Mouse (Mus musculus) hindbrain, embryonic 10.5 days (tissue): ENCODE data around the gene Ankrd36. TPM values are rescaled to one million over a fixed set of nuclear protein-coding genes. Genes with fewer than 3 reads are reported as not detected.
"Not testable (repeated sequence)": the region's sequence is repeated elsewhere in the genome, so short reads cannot be mapped to it uniquely, and the experiment has no call there.

Experiments
- DNase-seq: peaks from one replicate; pipeline ENCODE4 v3.0.0-alpha.2; 2017; ENCODE audit warnings: low spot score
- H3K27ac ChIP-seq: fragments of 300-500 bp; sonication (generic); 2 replicates; pipeline ENCODE4 v1.5.1; 2016; ENCODE audit warnings: mild to moderate bottlenecking, moderate library complexity
- H3K27me3 ChIP-seq: fragments of 300-500 bp; sonication (generic); 2 replicates; pipeline ENCODE4 v1.6.1; 2016; ENCODE audit warnings: mild to moderate bottlenecking; ENCODE audit not compliant: poor library complexity, insufficient read depth, severe bottlenecking
- H3K36me3 ChIP-seq: fragments of 300-500 bp; sonication (generic); 2 replicates; pipeline ENCODE4 v1.6.1; 2016; ENCODE audit warnings: mild to moderate bottlenecking, moderate library complexity
- H3K4me1 ChIP-seq: fragments of 300-500 bp; sonication (generic); replicated peaks from 2 replicates; pipeline ENCODE4 v1.6.1; 2016; ENCODE audit warnings: mild to moderate bottlenecking
- H3K4me3 ChIP-seq: fragments of 300-500 bp; sonication (generic); 2 replicates; pipeline ENCODE4 v1.5.1; 2016; ENCODE audit warnings: mild to moderate bottlenecking, moderate library complexity
- H3K9me3 ChIP-seq: fragments of 300-500 bp; sonication (generic); 2 replicates; pipeline ENCODE4 v1.6.1; 2016; ENCODE audit warnings: mild to moderate bottlenecking, moderate library complexity
- whole genome bisulfite sequencing: fragments of 180-500 bp; shearing (Covaris S2); methylation state at CpG from one replicate; pipeline ENCODE4 v1.1.7; 2016; 5-methylcytosine and 5-hydroxymethylcytosine counted together
- polyA plus RNA-seq: library from polyadenylated mRNA; unstranded; fragments of >200 nt; fragmentation: Nextera tagmentation; extraction: Ambion mirVana; gene quantifications from 2 replicates; pipeline ENCODE4 v1.2.1, GENCODE M21; 2016

Ankrd36 gene
- polyA plus RNA-seq, 1 experiment from 2014 or later: not detected

DNA sequence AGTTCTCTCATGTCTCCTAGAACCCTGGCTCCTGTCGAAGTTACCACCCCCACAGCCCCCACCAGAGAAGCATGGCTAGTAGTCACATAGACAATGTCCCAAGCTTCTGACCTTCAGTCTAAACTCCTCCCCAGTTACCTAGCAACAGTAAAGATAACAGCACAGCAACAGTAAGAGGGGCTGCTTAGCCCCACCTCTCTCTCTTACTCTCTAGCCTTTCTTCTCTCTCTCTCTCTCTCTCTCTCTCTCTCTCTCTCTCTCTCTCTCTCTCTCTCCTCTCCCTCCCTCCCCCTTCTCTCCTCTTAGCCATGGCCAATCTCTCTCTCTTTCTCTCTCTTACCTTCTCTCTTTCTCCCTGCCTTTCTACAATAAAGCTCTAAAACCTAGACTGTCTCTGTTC is 42.4 kb downstream of the Ankrd36 start:
- H3K27me3 ChIP-seq, H3K36me3 ChIP-seq, DNase-seq, H3K9me3 ChIP-seq, H3K4me3 ChIP-seq, H3K4me1 ChIP-seq: not testable (repeated sequence)
- peak overlapping the region; percentile 70; the same call in 1 of the 2 replicates for H3K27ac ChIP-seq
- WGBS: 69% methylated on average over 1 of the region's 1 CpGs

DNA sequence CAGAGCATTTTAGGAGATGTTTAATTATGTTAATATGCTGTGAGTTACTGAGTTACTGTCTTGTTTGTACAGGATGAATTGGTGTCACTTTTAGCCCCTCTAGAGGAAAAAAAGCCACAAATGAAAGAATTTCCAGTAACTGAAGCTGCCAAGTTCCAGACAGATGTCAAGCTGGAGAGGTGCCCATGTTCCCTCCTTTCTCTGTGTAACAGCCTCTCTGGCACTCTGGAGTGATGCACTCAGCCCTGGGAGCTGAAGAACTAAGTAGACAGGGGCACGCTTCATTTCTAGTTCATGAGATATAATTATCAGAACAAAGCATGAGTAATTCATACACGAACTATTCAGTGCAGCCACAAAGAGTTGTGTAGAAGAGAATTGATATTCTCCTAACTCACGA is 45.0 kb downstream of the Ankrd36 start:
- Histone ChIP-seq H3K27ac (no peak overlapping the region), H3K27me3 (no peaks in the 10 kb centered on the region), H3K36me3 (no peaks in the 10 kb centered on the region), H3K4me3 (no peak overlapping the region), H3K9me3 (peaks cover 9% of the 10 kb centered on the region; the same call in 1 of the 2 replicates), H3K4me1 (peaks cover 4% of the 10 kb centered on the region; the same call in 1 of the 2 replicates)
- 89% methylated on average over 3 of the region's 3 CpGs for WGBS
- DNase-seq: no peak

GRCm38 (mm10) chr11:5625101-5625500 is 55.6 kb downstream of the Ankrd36 start:
- Histone ChIP-seq H3K36me3 (no peaks in the 10 kb centered on the region), H3K4me1 (no peaks in the 10 kb centered on the region), H3K9me3 (no peaks in the 10 kb centered on the region), H3K27me3 (no peaks in the 10 kb centered on the region), H3K4me3 (no peak overlapping the region), H3K27ac (no peak overlapping the region)
- WGBS: 90% methylated on average over 4 of the region's 4 CpGs
- DNase-seq: no peak

DNA sequence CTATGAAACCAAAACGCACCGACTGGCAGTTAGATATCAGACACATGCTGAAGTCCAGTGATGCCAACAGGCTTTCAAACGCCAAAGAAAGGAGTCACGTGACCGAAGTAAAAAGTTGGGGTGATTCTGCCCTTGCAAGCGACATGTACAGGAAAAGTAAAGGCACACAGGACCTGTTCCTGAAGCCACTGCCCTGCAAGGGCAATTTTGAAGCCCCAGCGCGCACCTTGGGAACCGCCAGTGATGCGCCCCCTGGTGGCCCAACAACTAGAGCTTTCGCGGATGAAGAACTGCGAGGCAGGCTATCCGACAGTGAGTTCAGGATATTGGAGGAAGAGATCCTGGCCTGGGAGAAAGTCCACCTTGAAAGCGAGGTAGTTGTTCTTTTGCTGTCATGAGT is 59.5 kb downstream of the Ankrd36 start:
- no peaks in the 10 kb centered on the region for H3K4me1 ChIP-seq
- H3K36me3 ChIP-seq: no peaks in the 10 kb centered on the region
- WGBS: 24% methylated on average over 15 of the region's 15 CpGs
- DNase-seq: peak; percentile 78
- no peak overlapping the region for H3K4me3 ChIP-seq
- no peaks in the 10 kb centered on the region for H3K9me3 ChIP-seq
- no peaks in the 10 kb centered on the region for H3K27me3 ChIP-seq
- H3K27ac ChIP-seq: no peak overlapping the region

DNA sequence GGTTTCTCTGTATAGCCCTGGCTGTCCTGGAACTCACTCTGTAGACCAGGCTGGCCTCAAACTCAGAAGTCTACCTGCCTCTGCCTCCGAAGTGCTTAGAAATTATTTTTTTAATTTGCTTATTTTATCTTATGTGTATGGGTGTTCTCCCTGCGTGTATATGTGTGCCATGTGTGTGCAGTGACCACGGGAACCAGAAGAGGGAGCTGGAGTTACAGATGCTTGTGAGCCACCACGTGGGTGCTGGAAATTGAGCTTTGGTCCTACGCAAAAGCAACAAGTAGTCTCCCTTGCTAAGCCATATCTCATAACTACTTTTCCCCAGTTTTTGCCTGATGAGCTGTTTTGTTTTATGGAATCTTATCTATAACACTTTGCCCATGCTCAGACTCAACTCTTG is 73.6 kb downstream of the Ankrd36 start:
- Histone ChIP-seq H3K27me3 (no peaks in the 10 kb centered on the region), H3K36me3 (no peaks in the 10 kb centered on the region), H3K4me1 (no peaks in the 10 kb centered on the region), H3K4me3 (no peak overlapping the region), H3K27ac (no peak overlapping the region), H3K9me3 (no peaks in the 10 kb centered on the region)
- WGBS: 82% methylated on average over 5 of the region's 5 CpGs
- no peak for DNase-seq

DNA sequence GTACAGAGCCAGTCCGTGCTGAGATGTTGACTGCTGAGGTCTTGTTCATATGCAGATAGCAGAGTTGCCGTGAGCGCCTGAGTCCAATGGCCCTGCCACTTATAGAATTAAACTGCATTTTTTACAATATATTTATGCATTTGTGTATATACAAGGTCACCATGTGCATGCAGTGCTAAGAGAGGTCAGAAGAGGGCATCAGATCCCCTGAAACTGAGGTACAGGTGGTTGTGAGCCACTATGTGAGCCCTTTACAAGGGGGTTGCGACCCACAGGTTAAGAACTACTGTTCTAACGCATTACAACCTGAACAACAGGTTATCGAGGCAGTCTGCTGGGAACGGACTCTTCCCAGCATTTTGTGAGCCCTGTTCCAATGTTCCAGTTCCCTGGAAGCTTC is 80.8 kb downstream of the Ankrd36 start:
- no peak overlapping the region for H3K4me3 ChIP-seq
- no peaks in the 10 kb centered on the region for H3K9me3 ChIP-seq
- no peaks in the 10 kb centered on the region for H3K4me1 ChIP-seq
- no peak overlapping the region for H3K27ac ChIP-seq
- H3K27me3 ChIP-seq: no peaks in the 10 kb centered on the region
- 68% methylated on average over 7 of the region's 7 CpGs for WGBS
- DNase-seq: no peak
- no peaks in the 10 kb centered on the region for H3K36me3 ChIP-seq

DNA sequence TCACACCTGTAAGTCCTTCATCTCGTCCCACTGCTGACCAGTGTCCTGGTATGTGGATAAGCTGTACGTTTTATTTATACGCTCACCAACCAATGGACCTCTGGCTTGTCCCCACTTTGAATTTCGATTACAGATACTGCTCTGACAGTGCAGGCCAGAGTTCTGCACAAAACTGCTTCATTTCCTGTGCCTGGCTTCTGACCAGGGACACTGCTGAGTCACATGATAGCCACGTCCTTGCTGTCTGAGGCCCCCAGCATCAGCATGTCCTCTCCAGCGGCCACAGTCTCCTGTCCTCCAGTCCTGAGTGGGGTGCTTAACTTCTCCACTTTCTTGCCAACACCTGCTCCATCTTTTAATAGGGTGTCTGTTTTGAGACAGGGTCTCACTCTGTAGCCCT is 113.1 kb downstream of the Ankrd36 start:
- H3K27me3 ChIP-seq: no peaks in the 10 kb centered on the region
- no peaks in the 10 kb centered on the region; the same call in 1 of the 2 replicates for H3K4me1 ChIP-seq
- no peak overlapping the region for H3K27ac ChIP-seq
- WGBS: 78% methylated on average over 6 of the region's 6 CpGs
- no peaks in the 10 kb centered on the region for H3K36me3 ChIP-seq
- H3K9me3 ChIP-seq: no peaks in the 10 kb centered on the region
- no peak for DNase-seq
- H3K4me3 ChIP-seq: no peak overlapping the region

GRCm38 (mm10) chr11:5684283-5684682 is 114.8 kb downstream of the Ankrd36 start:
- Histone ChIP-seq H3K9me3 (no peaks in the 10 kb centered on the region), H3K4me1 (no peaks in the 10 kb centered on the region; the same call in 1 of the 2 replicates), H3K36me3 (no peaks in the 10 kb centered on the region), H3K4me3 (no peak overlapping the region), H3K27ac (no peak overlapping the region), H3K27me3 (no peaks in the 10 kb centered on the region)
- 41% methylated on average over 7 of the region's 7 CpGs for WGBS
- no peak for DNase-seq

GRCm38 (mm10) chr11:5691775-5692174 is 122.3 kb downstream of the Ankrd36 start:
- Histone ChIP-seq H3K27ac (no peak overlapping the region), H3K4me1 (no peaks in the 10 kb centered on the region), H3K27me3 (no peaks in the 10 kb centered on the region), H3K9me3 (peaks cover 11% of the 10 kb centered on the region), H3K36me3 (no peaks in the 10 kb centered on the region), H3K4me3 (no peak overlapping the region)
- peak; percentile 38 for DNase-seq
- WGBS: 40% methylated on average over 7 of the region's 7 CpGs

DNA sequence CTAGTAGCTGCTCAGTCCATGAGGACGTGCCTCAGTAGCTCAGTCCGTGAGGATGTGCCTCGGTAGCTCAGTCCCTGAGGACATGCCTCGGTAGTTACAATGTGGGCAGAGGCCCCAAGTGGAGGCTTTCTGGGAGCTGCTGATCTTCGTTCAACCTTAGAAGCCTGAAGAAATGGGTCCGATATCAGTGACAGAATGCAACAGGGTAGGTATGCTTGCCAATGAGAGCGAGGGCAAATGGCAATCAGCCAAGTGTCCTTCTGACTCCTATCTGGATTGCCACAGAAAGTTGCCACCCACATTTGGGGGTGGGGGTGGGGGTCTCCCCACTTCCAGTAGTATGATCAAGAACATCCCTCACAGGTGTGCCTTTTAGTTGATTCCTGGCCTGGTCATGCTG is 131.3 kb downstream of the Ankrd36 start:
- 93% methylated on average over 7 of the region's 7 CpGs for WGBS

DNA sequence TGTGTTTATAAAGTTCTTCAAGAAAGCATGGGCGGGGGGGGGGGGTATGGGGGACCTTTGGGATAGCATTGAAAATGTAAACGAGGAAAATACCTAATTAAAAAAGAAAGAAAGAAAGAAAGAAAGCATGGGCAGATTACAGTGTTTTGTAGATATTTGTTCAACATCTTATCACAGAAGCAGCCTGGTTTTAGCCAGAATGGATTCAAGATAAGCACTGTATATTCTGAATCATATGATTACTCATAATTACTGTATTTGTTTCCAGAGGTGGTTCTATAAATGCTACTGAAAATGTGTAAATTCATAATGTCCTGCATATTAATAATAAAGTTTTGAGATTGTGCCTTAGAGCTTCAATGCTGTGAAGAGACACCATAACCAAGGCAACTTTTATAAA is 131.8 kb downstream of the Ankrd36 start:
- H3K4me3 ChIP-seq: no peak overlapping the region
- H3K9me3 ChIP-seq: no peaks in the 10 kb centered on the region
- WGBS: 69% methylated on average over 2 of the region's 2 CpGs
- no peak overlapping the region for H3K27ac ChIP-seq
- DNase-seq: no peak
- peaks cover 32% of the 10 kb centered on the region for H3K36me3 ChIP-seq
- no peaks in the 10 kb centered on the region for H3K27me3 ChIP-seq
- H3K4me1 ChIP-seq: peaks cover 8% of the 10 kb centered on the region

More for the DNA sequence above, 131.3 kb downstream of the Ankrd36 start:
- Histone ChIP-seq H3K36me3 (peaks cover 31% of the 10 kb centered on the region), H3K27ac (no peak overlapping the region), H3K27me3 (no peaks in the 10 kb centered on the region), H3K9me3 (no peaks in the 10 kb centered on the region), H3K4me1 (peaks cover 3% of the 10 kb centered on the region), H3K4me3 (no peak overlapping the region)
- DNase-seq: no peak

GRCm38 (mm10) chr11:5701821-5702220 is 132.3 kb downstream of the Ankrd36 start:
- DNase-seq: no peak
- Histone ChIP-seq H3K27ac (no peak overlapping the region), H3K4me1 (peaks cover 13% of the 10 kb centered on the region), H3K36me3 (peaks cover 32% of the 10 kb centered on the region), H3K4me3 (no peak overlapping the region), H3K9me3 (no peaks in the 10 kb centered on the region), H3K27me3 (no peaks in the 10 kb centered on the region)
- 97% methylated on average over 1 of the region's 1 CpGs for WGBS

- Histone ChIP-seq H3K27me3 (no peaks in the 10 kb centered on the region), H3K4me1 (peaks cover 19% of the 10 kb centered on the region), H3K9me3 (no peaks in the 10 kb centered on the region), H3K36me3 (peaks cover 32% of the 10 kb centered on the region), H3K4me3 (no peak overlapping the region), H3K27ac (no peak overlapping the region)
- DNase-seq: no peak
- WGBS: 83% methylated on average over 5 of the region's 5 CpGs
Measured at GRCm38 (mm10) chr11:5702271-5702956, 132.9 kb downstream of the Ankrd36 start.

GRCm38 (mm10) chr11:5702957-5703332 is 133.5 kb downstream of the Ankrd36 start:
- no peak for DNase-seq
- peaks cover 32% of the 10 kb centered on the region for H3K36me3 ChIP-seq
- H3K27ac ChIP-seq: no peak overlapping the region
- peaks cover 21% of the 10 kb centered on the region for H3K4me1 ChIP-seq
- H3K4me3 ChIP-seq: no peak overlapping the region
- no peaks in the 10 kb centered on the region for H3K27me3 ChIP-seq
- WGBS: 91% methylated on average over 6 of the region's 6 CpGs
- H3K9me3 ChIP-seq: no peaks in the 10 kb centered on the region
